Mouse (Mus musculus) kidney, adult 2 months (tissue): Measurements from ENCODE around the gene Plcl1. TPM values are rescaled to one million over a fixed set of nuclear protein-coding genes. Genes with fewer than 3 reads are reported as not detected.

Source experiments
- DNase-seq: peaks from one replicate; pipeline ENCODE4 v3.0.0; 2021
- H3K27ac ChIP-seq: fragments of 200-500 bp; 2 replicates; pipeline ENCODE4 v1.5.1; 2012; ENCODE audit warnings: low read depth, low read length, control low read depth, inconsistent platforms; ENCODE audit not compliant: insufficient read depth
- H3K27me3 ChIP-seq: fragments of 200-500 bp; replicated peaks from 2 replicates; pipeline ENCODE4 v1.6.1; 2012; ENCODE audit warnings: mild to moderate bottlenecking, moderate library complexity, low read length, inconsistent platforms; ENCODE audit not compliant: control insufficient read depth, insufficient read depth
- H3K36me3 ChIP-seq: fragments of 200-500 bp; 2 replicates; pipeline ENCODE4 v1.6.1; 2012; ENCODE audit warnings: mild to moderate bottlenecking, moderate library complexity, low read length, inconsistent platforms; ENCODE audit not compliant: control insufficient read depth, insufficient read depth
- H3K4me1 ChIP-seq: fragments of 200-500 bp; 2 replicates; pipeline ENCODE4 v1.6.1; 2011; ENCODE audit warnings: low read length; ENCODE audit not compliant: control insufficient read depth, insufficient read depth
- H3K4me3 ChIP-seq: fragments of 200-500 bp; 2 replicates; pipeline ENCODE4 v1.5.1; 2011; ENCODE audit warnings: mild to moderate bottlenecking, low read depth, low read length, control low read depth; ENCODE audit not compliant: insufficient read depth
- CTCF ChIP-seq: fragments of 200-500 bp; conservative IDR thresholded peaks from 2 replicates; pipeline ENCODE4 v1.5.1; 2011; ENCODE audit warnings: low read depth, mild to moderate bottlenecking, control low read depth, low read length, moderate library complexity, mixed read lengths; ENCODE audit not compliant: insufficient read depth, insufficient read length
- POLR2A ChIP-seq: fragments of 200-500 bp; IDR thresholded peaks from one replicate; pipeline ENCODE4 v1.6.1; 2011; ENCODE audit warnings: low read depth, low read length, control low read depth
- WGBS: fragments of 180-500 bp; shearing (Covaris S2); methylation state at CpG from one replicate; pipeline ENCODE4 v1.1.7; 2018; 5-methylcytosine and 5-hydroxymethylcytosine counted together
- polyA plus RNA-seq: library from polyadenylated mRNA; depleted of rRNA; stranded (reverse); fragments of >200 nt; gene quantifications from 2 replicates; pipeline ENCODE4 v1.2.3, GENCODE M21; 2012

Plcl1 gene
- polyA plus RNA-seq, 1 experiment = 4.2 TPM

DNA sequence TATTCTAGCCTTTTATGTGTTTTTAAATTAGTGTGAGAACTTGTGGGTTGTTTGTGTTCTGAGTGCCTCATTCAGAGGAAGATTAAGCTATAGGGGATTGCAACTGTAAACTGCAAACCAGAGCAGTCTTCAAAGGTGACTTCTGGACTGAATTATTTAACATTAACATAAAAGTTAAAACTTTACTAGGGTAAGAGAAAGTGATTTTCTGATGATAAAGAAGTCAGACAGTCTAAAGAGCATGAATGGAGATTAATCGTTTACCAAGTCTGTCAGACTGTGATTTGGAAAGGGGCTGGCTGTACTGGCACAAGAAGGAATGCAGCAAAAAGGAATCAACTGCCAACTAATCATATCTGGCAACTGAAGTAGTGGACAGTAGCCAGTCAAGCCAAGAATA lies 301.2 kb downstream of the Plcl1 start:
- Histone ChIP-seq H3K36me3 (no peaks in the 10 kb centered on the region), H3K4me1 (peaks cover 19% of the 10 kb centered on the region), H3K27me3 (no peaks in the 10 kb centered on the region), H3K27ac (peak overlapping the region; percentile 82), H3K4me3 (no peak overlapping the region)
- 24% methylated on average over 1 of the region's 1 CpGs for WGBS
- TF ChIP-seq CTCF (no peak), POLR2A (no peak)
- peak; percentile 92 for DNase-seq

DNA sequence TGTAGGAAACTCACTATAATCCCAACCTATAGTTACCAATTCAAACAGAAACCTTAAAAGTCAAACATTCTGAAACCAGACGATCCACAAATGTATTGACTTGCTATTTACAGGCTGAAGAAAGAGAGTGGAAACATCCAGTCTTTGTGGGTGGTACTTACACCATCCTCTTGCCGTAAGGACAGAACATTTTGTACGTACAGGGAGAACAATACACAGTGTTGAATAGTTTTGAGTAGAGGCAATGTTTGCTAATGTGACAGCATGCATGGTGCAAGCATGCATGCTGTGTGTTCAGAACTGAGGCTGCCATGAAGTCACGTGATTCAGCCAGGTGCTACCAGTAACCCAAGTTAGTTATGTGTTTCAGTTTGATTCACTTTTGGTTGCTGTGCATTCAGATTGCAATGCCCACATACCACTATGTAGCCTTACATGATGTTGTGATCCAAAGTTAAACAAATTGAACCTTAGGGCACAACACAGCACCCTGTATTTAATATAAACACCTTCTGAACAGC lies 311.6 kb downstream of the Plcl1 start:
- WGBS = 85% methylated on average over 4 of the region's 4 CpGs
- DNase-seq = no peak
- H3K4me3 ChIP-seq = no peak overlapping the region
- peaks cover 3% of the 10 kb centered on the region; the same call in 1 of the 2 replicates for H3K36me3 ChIP-seq
- no peaks in the 10 kb centered on the region for H3K27me3 ChIP-seq
- TF ChIP-seq POLR2A = no peak
- no peak for TF ChIP-seq CTCF
- no peak overlapping the region for H3K27ac ChIP-seq
- no peaks in the 10 kb centered on the region for H3K4me1 ChIP-seq

DNA sequence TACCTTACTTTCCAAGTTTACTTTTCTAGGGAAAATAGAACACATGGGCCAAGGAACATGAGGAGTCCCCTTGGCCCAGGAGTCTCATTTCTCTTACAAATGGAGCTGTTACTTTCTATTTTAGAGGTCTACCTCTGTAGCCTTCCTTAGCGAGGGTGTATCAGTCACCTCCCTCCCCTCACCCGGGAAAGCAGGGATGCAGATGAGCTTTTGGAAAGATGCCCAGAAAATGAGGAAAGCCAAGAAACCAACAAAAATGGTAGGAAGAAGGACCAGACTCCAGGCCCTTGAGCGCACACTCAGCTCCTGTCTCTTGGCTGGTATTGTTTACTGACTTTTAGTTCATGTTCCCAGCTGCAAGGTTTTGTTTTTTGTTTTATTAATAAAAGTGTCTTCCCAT lies 319.7 kb downstream of the Plcl1 start:
- H3K36me3 ChIP-seq = peaks cover 3% of the 10 kb centered on the region
- 50% methylated on average over 3 of the region's 3 CpGs for WGBS
- H3K4me1 ChIP-seq = no peaks in the 10 kb centered on the region
- H3K27ac ChIP-seq = no peak overlapping the region
- no peaks in the 10 kb centered on the region for H3K27me3 ChIP-seq
- no peak overlapping the region for H3K4me3 ChIP-seq
- DNase-seq = no peak
- TF ChIP-seq POLR2A (no peak), CTCF (no peak)

DNA sequence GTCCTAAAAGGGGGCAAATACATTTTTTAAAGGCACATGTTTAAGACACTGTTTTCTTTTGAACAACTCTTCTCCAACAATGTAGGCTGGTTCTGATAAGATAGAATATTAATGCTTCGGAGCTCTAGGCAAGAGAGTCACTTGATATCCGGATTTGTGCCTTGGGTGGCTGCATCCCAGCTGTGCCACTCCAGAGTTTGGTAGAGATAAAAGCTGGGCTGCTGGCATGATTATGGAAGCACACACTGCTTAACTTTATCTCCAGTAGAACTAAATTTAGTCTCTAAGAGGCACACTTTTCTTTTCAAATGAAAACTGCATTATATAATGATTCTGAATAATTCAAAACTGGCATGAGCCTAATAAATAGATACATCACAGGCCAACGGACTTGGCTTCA lies 323.6 kb downstream of the Plcl1 start:
- H3K27me3 ChIP-seq = no peaks in the 10 kb centered on the region
- no peak for DNase-seq
- WGBS = 87% methylated on average over 3 of the region's 3 CpGs

DNA sequence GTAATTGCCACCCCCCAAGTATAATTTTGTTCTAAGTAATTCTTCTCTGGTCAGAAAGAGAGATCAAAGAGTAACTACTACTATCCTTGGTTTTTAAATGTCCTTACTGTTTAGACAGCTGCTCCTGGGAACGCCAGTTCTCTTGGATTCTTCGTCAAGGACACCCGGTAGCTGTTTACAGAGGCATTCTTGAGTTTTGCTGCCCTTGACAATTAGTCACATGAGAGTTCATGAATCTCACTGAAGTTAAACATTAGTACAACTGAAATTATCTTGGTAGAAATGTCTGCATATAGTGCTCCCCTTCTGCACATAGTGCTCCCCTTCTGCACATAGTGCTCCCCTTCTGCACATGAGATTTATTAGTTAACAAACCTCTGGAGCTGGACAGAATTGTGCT lies 327.2 kb downstream of the Plcl1 start:
- Histone ChIP-seq H3K4me1 (peaks cover 23% of the 10 kb centered on the region), H3K4me3 (no peak overlapping the region; the same call in 1 of the 2 replicates), H3K36me3 (no peaks in the 10 kb centered on the region; the same call in 1 of the 2 replicates), H3K27ac (peak overlapping the region; percentile 99), H3K27me3 (no peaks in the 10 kb centered on the region)
- TF ChIP-seq POLR2A (no peak), CTCF (no peak)
- WGBS = 32% methylated on average over 3 of the region's 3 CpGs
- peak; percentile 80 for DNase-seq

More for the DNA sequence above, 323.6 kb downstream of the Plcl1 start:
- Histone ChIP-seq H3K4me3 (no peak overlapping the region), H3K36me3 (peaks cover 3% of the 10 kb centered on the region), H3K4me1 (peaks cover 23% of the 10 kb centered on the region), H3K27ac (no peak overlapping the region)
- no peak for TF ChIP-seq CTCF
- TF ChIP-seq POLR2A = no peak

DNA sequence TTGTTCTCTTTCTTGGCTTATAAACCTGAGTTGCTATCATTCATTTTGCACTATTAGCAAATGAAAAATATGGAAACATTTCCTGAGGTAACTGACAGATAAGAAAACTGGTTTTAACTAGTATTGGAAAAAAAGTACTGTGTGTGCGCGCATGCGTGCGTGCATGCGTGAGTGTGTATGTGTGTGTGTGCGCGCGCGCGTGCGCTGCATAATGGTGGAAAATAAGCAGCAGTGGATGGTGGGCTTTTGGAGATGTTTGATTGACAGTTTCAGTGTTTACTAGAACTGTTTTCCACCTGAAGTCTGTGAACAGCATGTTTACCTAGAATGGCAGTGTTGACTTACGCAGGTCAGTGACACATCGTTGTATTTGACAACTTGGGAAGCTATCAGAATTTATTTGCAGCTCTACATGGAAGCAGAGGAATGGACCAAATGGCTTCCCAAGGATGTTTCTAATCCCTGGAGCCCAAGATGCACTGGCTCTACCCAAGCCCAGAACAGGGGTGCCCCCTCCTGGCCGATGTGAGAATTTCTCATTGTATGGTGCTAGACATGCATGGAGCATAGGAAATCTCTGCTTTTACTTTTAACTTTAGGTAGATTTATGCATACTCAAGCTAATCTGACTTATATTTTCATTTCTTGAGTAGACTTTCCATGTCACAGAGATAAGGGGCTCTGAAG lies 330.5 kb downstream of the Plcl1 start:
- no peaks in the 10 kb centered on the region for H3K27me3 ChIP-seq
- peak; percentile 89 for DNase-seq
- WGBS = 83% methylated on average over 14 of the region's 14 CpGs
- H3K27ac ChIP-seq = no peak overlapping the region
- TF ChIP-seq CTCF (peak; percentile 90), POLR2A (no peak)
- H3K36me3 ChIP-seq = no peaks in the 10 kb centered on the region; the same call in 1 of the 2 replicates
- H3K4me3 ChIP-seq = no peak overlapping the region
- peaks cover 32% of the 10 kb centered on the region for H3K4me1 ChIP-seq

DNA sequence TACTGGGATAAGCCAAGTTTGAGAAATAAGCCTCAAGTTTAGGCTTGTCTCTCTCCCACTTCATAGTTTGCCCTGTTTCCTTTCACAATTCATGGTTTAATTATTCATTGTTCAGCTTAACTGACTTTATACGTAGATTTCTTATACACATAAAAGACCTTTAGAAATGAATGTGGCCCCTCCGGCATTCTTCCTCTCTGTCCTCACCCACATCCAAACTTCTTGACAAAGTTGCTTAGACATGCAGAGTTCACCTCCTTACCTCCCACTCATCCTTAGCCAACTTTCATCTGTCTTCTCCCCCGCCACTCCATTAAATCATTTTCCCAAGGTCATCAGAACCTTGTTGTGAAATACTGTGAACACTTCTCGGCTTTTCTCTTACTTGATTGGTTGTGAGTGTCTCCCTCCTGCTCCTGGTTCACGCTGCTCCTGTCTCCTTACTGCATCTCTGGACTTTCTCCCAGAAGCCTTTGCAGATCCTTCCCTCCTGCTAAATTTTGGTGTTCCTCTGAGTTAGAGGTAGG lies 331.1 kb downstream of the Plcl1 start:
- WGBS = 51% methylated on average over 5 of the region's 5 CpGs
- TF ChIP-seq POLR2A (no peak), CTCF (no peak)
- no peaks in the 10 kb centered on the region for H3K27me3 ChIP-seq
- H3K4me3 ChIP-seq = no peak overlapping the region
- peaks cover 25% of the 10 kb centered on the region for H3K4me1 ChIP-seq
- no peak overlapping the region; the same call in 1 of the 2 replicates for H3K27ac ChIP-seq
- H3K36me3 ChIP-seq = no peaks in the 10 kb centered on the region
- DNase-seq = no peak
